Mouse (Mus musculus) adrenal gland, adult (tissue): ENCODE data around the gene Rab11a.
A peak's percentile ranks its signal among the peaks of the same experiment; 100 is the strongest.

ENCODE experiments used
- DNase-seq, 2 experiments: peaks; one replicate each; pipeline ENCODE4 v3.0.0; 2022 to 2023; ENCODE audit warnings: low spot score in 1 of 2; ENCODE audit not compliant: inconsistent age in 2 of 2

Rab11a gene

GRCm38 (mm10) chr9:64737406-64738201 lies at the start of gene Rab11a:
TSS of gene Rab11a (minus strand) at chr9:64737758.
- DNase-seq: peak; percentile 97 to 99

- no peak for DNase-seq
These were observed 48.8 kb upstream of the Rab11a start for GRCm38 (mm10) chr9:64786216-64786905.

- DNase-seq: peak; percentile 78 to 93
These were observed 47.3 kb upstream of the Rab11a start for GRCm38 (mm10) chr9:64784841-64785240.

- DNase-seq: no peak
These were observed 46.0 kb upstream of the Rab11a start for GRCm38 (mm10) chr9:64783511-64783910.

DNA sequence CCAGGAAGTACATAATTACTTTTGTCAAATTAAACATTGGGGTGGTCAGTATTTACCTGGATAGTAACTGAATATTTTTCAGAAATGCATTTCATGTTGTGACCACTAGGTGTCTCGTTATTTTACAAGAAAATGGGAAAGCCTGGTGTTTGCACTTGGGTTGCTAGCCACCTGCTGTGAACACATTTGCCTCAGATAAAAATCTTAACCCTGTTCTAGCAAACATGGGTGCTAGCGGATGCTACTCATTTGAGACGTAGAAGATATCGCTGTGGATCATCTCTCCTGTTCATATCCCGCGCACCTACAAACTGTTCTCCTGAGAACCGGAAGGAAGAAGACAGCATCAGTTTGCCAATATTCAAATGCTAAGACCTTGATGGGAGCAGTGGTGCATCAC lies 42.1 kb upstream of the Rab11a start:
- DNase-seq: peak in 1 of 2 experiments; percentile 67

DNA sequence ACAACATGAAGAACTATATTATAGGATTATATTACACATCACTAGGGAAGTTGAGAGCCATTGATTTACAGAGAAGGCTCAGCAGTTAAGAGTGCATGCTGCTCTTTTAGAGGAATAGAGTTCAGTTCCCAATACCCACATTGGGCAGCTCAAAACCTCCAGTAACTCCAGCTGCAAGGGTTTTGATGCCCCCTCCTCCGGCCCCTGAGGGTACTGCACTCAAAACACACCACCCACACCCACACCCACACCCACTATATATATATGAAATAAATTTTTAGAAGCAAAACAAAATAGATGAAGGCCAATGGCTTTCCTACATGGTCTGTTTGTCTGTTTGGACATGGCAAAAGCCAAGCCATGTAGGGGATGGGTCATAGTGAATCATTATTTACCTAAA lies 40.6 kb upstream of the Rab11a start:
- DNase-seq: no peak

- DNase-seq: no peak
These were observed 40.0 kb upstream of the Rab11a start for GRCm38 (mm10) chr9:64777441-64777987.

GRCm38 (mm10) chr9:64775491-64775890 lies 37.9 kb upstream of the Rab11a start:
- DNase-seq: no peak

- no peak for DNase-seq
These were observed 37.3 kb upstream of the Rab11a start for GRCm38 (mm10) chr9:64774883-64775282.

- peak; percentile 40 to 71 for DNase-seq
These were observed 36.9 kb upstream of the Rab11a start for GRCm38 (mm10) chr9:64774411-64774811.

DNA sequence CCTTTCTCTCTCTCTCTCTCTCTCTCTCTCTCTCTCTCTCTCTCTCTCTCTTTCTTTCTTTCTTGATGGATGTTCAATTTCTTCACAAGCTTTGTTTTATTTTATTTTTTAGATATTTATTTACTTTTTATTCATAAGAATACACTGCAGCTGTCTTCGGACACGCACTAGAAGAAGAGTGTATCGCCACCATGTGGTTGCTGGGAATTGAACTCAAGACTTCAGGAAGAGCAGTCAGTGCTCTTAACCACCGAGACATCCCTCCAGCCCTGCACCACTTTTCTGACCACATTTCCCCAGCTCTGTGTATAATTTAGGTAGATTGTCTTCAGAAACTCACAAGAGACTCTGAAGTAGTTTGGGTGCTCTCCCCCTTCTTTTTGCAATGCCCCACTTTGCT lies 36.4 kb upstream of the Rab11a start:
- no peak for DNase-seq

GRCm38 (mm10) chr9:64773254-64773653 lies 35.7 kb upstream of the Rab11a start:
- DNase-seq: no peak

- peak; percentile 74 to 88 for DNase-seq
These were observed 33.7 kb upstream of the Rab11a start for GRCm38 (mm10) chr9:64771236-64771635.

DNA sequence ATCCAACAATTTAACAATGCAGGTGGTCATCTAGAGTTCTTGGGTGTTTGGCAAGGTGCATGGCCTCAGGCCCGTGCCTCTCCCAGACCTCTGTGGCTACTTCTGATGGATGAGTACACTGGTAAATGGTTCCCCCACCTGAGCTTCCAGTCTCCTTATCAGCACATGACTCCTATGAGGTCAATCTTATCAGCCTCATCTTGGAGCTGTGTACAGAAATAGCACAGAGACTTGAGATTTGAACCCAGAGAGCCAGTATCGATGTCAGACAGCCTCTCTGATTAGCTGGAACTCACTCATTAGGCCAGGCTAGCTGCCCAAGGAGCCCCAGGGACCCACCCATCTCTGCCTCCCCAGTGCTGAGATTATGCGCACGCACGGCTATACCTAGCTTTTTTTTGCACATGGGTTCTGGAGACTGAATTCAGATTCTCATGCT lies 32.9 kb upstream of the Rab11a start:
- DNase-seq: no peak

- DNase-seq: no peak
These were observed 32.4 kb upstream of the Rab11a start for GRCm38 (mm10) chr9:64769911-64770310.

GRCm38 (mm10) chr9:64769066-64769695 lies 31.6 kb upstream of the Rab11a start:
- DNase-seq: peak in 1 of 2 experiments; percentile 67

DNA sequence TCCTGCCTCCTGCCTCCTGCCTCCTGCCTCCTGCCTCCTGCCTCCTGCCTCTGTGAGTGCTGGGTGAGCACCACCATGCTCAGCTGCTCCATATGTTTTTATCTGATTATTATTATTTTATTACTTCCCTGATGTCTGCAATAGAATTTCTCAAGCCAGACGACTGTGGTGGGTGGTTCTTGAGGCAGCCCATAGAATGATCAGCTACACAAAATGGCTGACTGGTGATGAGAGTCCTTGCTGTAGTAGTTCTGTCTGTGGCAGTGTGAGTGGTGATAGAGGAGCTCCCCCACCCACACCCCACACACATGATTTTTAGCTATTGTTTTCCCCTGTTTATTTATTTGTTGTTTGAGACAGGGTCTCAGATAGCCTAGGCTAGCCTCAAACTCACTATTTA lies 30.2 kb upstream of the Rab11a start:
- no peak for DNase-seq

DNA sequence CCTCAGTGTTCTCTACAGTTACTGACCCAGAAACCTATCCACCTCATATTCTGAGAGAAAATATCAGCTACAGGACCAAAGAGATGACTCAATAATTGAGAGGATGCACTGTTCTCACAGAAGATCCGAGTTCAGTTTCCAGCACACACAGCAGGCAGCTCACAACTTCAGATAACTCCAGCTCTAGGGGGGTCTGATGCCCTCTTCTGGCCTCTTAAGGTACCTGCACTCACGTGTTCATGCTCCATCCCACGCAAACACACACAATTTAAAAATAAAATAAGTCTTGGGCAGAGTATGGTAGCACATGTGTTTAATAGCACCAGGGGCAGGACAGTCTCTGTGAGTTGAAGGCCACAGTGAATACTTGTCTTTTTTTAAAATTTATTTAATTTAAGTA lies 28.6 kb upstream of the Rab11a start:
- DNase-seq: no peak

- no peak for DNase-seq
These were observed 27.3 kb upstream of the Rab11a start for GRCm38 (mm10) chr9:64764824-64765223.

DNA sequence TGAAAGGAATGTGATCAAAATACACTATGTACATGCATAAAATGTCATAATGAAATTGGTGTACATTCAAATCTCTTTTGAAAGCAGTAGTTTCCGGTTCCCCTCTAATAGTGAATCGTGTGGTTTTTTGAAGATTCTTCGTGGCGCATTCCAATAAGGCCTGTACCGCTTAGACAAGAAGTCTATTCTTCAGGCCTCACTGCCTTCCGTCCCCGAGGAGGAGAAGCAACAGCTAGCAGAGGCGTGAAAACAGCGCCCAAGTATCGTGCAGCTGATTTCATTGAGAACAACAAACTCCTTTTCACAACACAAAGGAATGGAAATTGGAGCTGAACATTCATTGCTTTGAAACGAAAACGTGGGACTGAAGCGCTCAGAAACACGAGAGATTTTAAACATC lies 20.5 kb upstream of the Rab11a start:
- DNase-seq: no peak

- no peak for DNase-seq
These were observed 15.0 kb upstream of the Rab11a start for GRCm38 (mm10) chr9:64752575-64752974.

DNA sequence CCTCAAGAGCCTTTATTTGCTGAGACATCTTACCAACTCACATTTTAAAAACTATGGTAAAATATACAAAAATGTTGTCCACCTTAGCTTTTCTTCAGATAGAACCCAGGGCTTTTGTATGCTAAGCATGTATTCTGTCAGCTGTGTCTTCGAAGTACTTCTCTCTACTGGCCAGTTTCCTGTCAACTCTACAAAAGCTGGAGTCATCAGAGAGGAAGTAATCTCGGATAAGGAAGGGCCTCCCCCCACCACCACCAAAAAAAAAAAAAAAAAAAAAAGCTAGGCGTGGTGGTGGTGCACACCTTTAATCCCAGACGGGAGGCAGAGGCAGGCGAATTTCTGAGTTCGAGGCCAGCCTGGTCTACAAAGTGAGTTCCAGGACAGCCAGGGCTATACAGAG lies 11.8 kb upstream of the Rab11a start:
- no peak for DNase-seq
